Mouse (Mus musculus) brown adipose tissue, adult 24 weeks (tissue): ENCODE data around the gene Gm8011. TPM values are rescaled to one million over a fixed set of nuclear protein-coding genes. Genes with fewer than 3 reads are reported as not detected.
"Not testable (repeated sequence)": the region's sequence is repeated elsewhere in the genome, so short reads cannot be mapped to it uniquely, and the experiment has no call there.

ENCODE experiments used
- H3K27ac ChIP-seq: fragments of 200-500 bp; replicated peaks from 2 replicates; pipeline ENCODE4 v1.5.1; 2012; ENCODE audit warnings: low read depth, mild to moderate bottlenecking, low read length
- H3K4me1 ChIP-seq: fragments of 200-500 bp; 2 replicates; pipeline ENCODE4 v1.6.1; 2012; ENCODE audit warnings: low read length, mixed read lengths; ENCODE audit not compliant: control insufficient read depth, insufficient read depth, insufficient read length
- H3K4me3 ChIP-seq: fragments of 200-500 bp; 2 replicates; pipeline ENCODE4 v1.5.1; 2012; ENCODE audit warnings: low read depth, mild to moderate bottlenecking, low read length, moderate library complexity; ENCODE audit not compliant: insufficient read depth
- polyA plus RNA-seq: library from polyadenylated mRNA; stranded (reverse); fragments of >200 nt; gene quantifications from 2 replicates; pipeline ENCODE4 v1.2.4, GENCODE M21; 2012; ENCODE audit not compliant: missing spikeins, insufficient read depth, insufficient read length

The Gm8011 gene
- not detected in 2 replicates for polyA plus RNA-seq

GRCm38 (mm10) chr14:42463581-42463980 lies at the start of gene Gm8011:
Gene Gm8011, plus strand, starts transcription at chr14:42463881.
- H3K4me3 ChIP-seq, H3K27ac ChIP-seq, H3K4me1 ChIP-seq: not testable (repeated sequence)

DNA sequence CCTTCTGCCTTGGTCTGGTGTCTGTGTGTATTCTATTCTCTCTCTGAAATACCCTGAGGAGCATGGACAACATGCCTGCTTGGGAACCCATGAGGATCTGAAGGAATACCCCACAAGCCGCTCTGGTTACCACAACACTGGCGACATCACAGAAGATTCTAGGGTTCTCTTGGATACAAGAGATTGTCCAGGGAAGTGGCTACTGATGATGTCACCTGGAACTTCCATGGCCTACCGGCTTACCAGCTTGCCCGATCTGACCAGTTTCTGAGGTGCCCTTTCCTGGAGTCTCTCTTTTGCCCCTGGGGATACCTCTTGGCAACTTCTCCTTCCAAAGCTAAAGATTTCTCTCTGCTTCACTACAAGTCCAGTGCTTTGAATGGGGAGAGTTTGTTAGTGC lies 24.1 kb upstream of the Gm8011 start, which contains the start of gene Gm8005:
Gene Gm8005, minus strand, starts transcription at position 101 of the 400 bp plus-strand sequence.
- not testable (repeated sequence) for H3K4me1 ChIP-seq, H3K4me3 ChIP-seq, H3K27ac ChIP-seq

GRCm38 (mm10) chr14:42502249-42502648 lies 38.6 kb downstream of the Gm8011 start, which contains the start of gene Gm8020:
Gene Gm8020, minus strand, starts transcription at chr14:42502349.
- not testable (repeated sequence) for H3K27ac ChIP-seq, H3K4me1 ChIP-seq, H3K4me3 ChIP-seq

Other genes starting within 250 kb of the Gm8011 start
- gene Gm17026, start 203.8 kb upstream of the Gm8011 start, polyA plus RNA-seq, result not detected in 2 replicates
- not detected in 2 replicates for gene Gm9611, start 166.5 kb upstream of the Gm8011 start, polyA plus RNA-seq
- gene Gm7995, start 153.7 kb upstream of the Gm8011 start, polyA plus RNA-seq, result not detected in 2 replicates
- gene Gm8005, start 24.2 kb upstream of the Gm8011 start, polyA plus RNA-seq, result not detected in 2 replicates
- not detected in 2 replicates for gene Gm8020, start 38.5 kb downstream of the Gm8011 start, polyA plus RNA-seq
- gene Gm8024, start 60.4 kb downstream of the Gm8011 start, polyA plus RNA-seq, result not detected in 2 replicates
- gene Gm17124, start 136.0 kb downstream of the Gm8011 start, polyA plus RNA-seq, result not detected in 2 replicates
- not detected in 2 replicates for gene Gm3633, start 178.0 kb downstream of the Gm8011 start, polyA plus RNA-seq
- not detected in 2 replicates for gene Gm10378, start 192.1 kb downstream of the Gm8011 start, polyA plus RNA-seq